Mouse (Mus musculus): ENCODE results near the gene Selenom. TPM values are rescaled to one million over a fixed set of nuclear protein-coding genes. Genes with fewer than 3 reads are reported as not detected.

The Selenom gene
- total and polyA plus RNA-seq, 3 experiments, result not detected

DNA sequence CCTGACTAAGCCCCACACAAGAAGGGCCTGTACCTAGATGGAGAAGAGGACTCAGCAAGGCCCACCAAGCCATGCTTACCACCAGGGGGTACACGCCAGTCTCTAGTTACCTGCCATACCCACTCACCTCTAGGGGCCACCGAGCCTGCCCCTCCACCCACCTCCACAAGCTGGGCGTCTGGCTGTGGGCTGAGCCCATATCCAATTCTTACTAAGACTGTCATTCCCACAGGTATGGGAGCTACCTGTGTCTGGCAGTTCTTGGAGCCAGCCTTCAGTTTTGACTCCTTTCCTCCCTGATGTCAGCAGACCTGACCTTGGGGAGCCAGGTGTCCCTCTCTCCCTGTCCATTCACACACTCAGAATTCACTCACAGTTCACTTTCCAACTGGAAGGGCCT, 23.2 kb downstream of the Selenom start:
- Histone ChIP-seq H3K36me3 (replicated peaks) (no peaks in the 10 kb centered on the region), H3K9me3 (replicated peaks) (no peaks in the 10 kb centered on the region), H3K4me3 (ENCODE audit: low read depth, low read length) (no peak overlapping the region), H3K4me1 (ENCODE audit: insufficient read depth, low read depth, low read length) (0 out of 2 replicates have a peak, but pooled peaks cover 2% of the 10 kb centered on the region), H3K27me3 (ENCODE audit: insufficient read depth, low read length) (peaks cover 10% of the 10 kb centered on the region; the same call in 1 of the 2 replicates)
- DNase-seq (ENCODE audit: low spot score) (no peak), ATAC-seq (ENCODE audit: extremely low read depth, insufficient number of reproducible peaks, low FRiP score, poor library complexity, severe bottlenecking) (no peak)
- TF ChIP-seq POLR2AphosphoS5 (IDR thresholded peaks at IDR 0.05; ENCODE audit: insufficient replicate concordance, low read depth, low read length), result no peak
- no peak for TF ChIP-seq TAL1 (conservative IDR thresholded peaks at IDR 0.05; ENCODE audit: low read depth, low read length)
- no peak for TF ChIP-seq GATA1 (IDR thresholded peaks at IDR 0.05; ENCODE audit: borderline replicate concordance, low read length)
- no peak for TF ChIP-seq GATA2 (IDR thresholded peaks at IDR 0.05; ENCODE audit: borderline replicate concordance, low read depth, low read length)
- no peak for TF ChIP-seq CTCF (IDR thresholded peaks at IDR 0.05; ENCODE audit: low read depth, low read length)

DNA sequence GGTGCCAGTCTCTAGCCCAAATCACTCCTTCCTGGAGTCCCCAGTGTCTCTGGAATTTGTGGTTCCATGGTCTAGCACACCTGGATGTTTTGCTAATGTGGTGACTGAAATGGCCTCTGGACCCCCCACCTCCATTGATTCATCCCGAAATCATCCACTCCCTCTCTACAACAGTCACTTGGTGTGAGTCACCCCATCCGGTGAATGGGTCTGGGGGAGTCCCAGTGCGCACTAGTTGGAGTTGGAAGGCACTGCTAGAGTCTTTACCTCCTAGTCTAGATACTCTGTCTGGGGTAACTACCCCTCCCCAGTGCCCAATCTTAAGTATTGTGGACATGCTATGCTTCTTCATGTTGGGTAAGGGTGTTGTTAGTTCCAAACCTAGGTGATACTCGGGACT, 23.9 kb downstream of the Selenom start:
- Histone ChIP-seq H3K36me3 (replicated peaks) (no peaks in the 10 kb centered on the region), H3K4me3 (ENCODE audit: low read depth, low read length) (no peak overlapping the region), H3K4me1 (ENCODE audit: insufficient read depth, low read depth, low read length) (0 out of 2 replicates have a peak, but pooled peaks cover 2% of the 10 kb centered on the region), H3K9me3 (replicated peaks) (no peaks in the 10 kb centered on the region), H3K27me3 (ENCODE audit: insufficient read depth, low read length) (peaks cover 10% of the 10 kb centered on the region; the same call in 1 of the 2 replicates)
- DNase-seq (ENCODE audit: low spot score) (no peak), ATAC-seq (ENCODE audit: extremely low read depth, insufficient number of reproducible peaks, low FRiP score, poor library complexity, severe bottlenecking) (no peak)
- no peak for TF ChIP-seq GATA1 (IDR thresholded peaks at IDR 0.05; ENCODE audit: borderline replicate concordance, low read length)
- TF ChIP-seq CTCF (IDR thresholded peaks at IDR 0.05; ENCODE audit: low read depth, low read length), result no peak
- no peak for TF ChIP-seq GATA2 (IDR thresholded peaks at IDR 0.05; ENCODE audit: borderline replicate concordance, low read depth, low read length)
- no peak for TF ChIP-seq POLR2AphosphoS5 (IDR thresholded peaks at IDR 0.05; ENCODE audit: insufficient replicate concordance, low read depth, low read length)
- TF ChIP-seq TAL1 (conservative IDR thresholded peaks at IDR 0.05; ENCODE audit: low read depth, low read length), result no peak

DNA sequence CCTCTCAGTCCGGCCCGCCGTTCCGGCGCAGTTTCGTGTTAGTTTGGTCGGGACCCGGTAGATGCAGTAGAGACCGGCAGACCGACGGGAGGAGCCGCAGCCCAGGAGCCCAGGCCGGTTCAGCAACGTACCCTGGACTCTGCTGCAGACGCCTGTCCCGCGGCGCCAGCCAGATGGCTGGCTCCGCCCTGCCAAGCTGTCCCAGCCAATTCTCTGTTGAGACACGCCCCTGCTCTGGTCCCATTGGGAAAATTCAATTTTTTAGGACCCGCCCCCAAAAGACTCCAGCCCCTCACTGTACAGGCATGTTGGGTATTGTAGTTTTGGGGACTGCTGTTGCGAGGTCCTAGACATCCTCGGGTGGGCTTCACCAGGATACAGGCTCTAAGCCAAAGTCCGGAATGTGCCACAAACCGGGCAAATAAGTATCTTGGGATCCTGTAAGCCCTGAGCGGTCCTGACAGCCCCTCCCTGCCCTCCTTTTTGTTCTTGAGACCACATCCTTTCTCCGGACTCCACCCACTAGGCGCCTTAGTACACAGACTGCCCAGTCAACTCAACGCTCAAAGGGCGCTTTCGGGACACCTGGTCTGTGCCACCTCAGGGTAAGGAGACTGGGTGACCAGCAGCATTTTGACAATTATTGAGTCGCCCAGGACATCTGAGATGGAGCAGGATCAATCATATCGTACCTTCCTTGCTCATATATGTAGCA, 24.8 kb downstream of the Selenom start:
- TF ChIP-seq GATA1 (IDR thresholded peaks at IDR 0.05; ENCODE audit: borderline replicate concordance, low read length), result no peak
- no peak for TF ChIP-seq GATA2 (IDR thresholded peaks at IDR 0.05; ENCODE audit: borderline replicate concordance, low read depth, low read length)
- no peak for TF ChIP-seq TAL1 (conservative IDR thresholded peaks at IDR 0.05; ENCODE audit: low read depth, low read length)
- no peak for TF ChIP-seq POLR2AphosphoS5 (IDR thresholded peaks at IDR 0.05; ENCODE audit: insufficient replicate concordance, low read depth, low read length)
- TF ChIP-seq CTCF (IDR thresholded peaks at IDR 0.05; ENCODE audit: low read depth, low read length), result no peak
- no peaks in the 10 kb centered on the region for H3K9me3 ChIP-seq (replicated peaks)
- 0 out of 2 replicates have a peak, but pooled peaks cover 2% of the 10 kb centered on the region for H3K4me1 ChIP-seq (ENCODE audit: insufficient read depth, low read depth, low read length)
- ATAC-seq (ENCODE audit: extremely low read depth, insufficient number of reproducible peaks, low FRiP score, poor library complexity, severe bottlenecking), result no peak
- H3K4me3 ChIP-seq (ENCODE audit: low read depth, low read length), result no peak overlapping the region
- no peaks in the 10 kb centered on the region for H3K36me3 ChIP-seq (replicated peaks)
- no peak for DNase-seq (ENCODE audit: low spot score)
- H3K27me3 ChIP-seq (ENCODE audit: insufficient read depth, low read length), result peaks cover 10% of the 10 kb centered on the region; the same call in 1 of the 2 replicates

DNA sequence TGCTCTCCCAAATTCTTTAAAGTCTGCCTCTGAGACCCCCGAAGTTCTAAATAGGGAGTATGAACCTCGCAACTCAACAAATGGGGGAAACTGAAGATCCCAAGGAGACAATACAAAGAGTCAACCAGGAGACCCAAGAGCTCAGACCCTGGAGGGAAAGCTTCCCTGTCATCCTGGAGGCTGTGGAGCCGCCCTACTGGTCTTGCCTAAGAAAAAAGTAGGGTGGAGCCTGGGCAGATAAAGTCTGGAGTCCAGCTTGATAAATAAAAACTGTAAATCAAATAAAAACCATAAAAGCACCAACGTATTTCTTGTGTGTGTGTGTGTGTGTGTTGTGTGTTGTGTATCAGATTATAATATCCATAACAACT, 25.3 kb downstream of the Selenom start:
- no peak for ATAC-seq (ENCODE audit: extremely low read depth, insufficient number of reproducible peaks, low FRiP score, poor library complexity, severe bottlenecking)
- 0 out of 2 replicates have a peak, but pooled peaks cover 2% of the 10 kb centered on the region for H3K4me1 ChIP-seq (ENCODE audit: insufficient read depth, low read depth, low read length)
- TF ChIP-seq GATA2 (IDR thresholded peaks at IDR 0.05; ENCODE audit: borderline replicate concordance, low read depth, low read length) (no peak), CTCF (IDR thresholded peaks at IDR 0.05; ENCODE audit: low read depth, low read length) (no peak), POLR2AphosphoS5 (IDR thresholded peaks at IDR 0.05; ENCODE audit: insufficient replicate concordance, low read depth, low read length) (no peak), TAL1 (conservative IDR thresholded peaks at IDR 0.05; ENCODE audit: low read depth, low read length) (no peak), GATA1 (IDR thresholded peaks at IDR 0.05; ENCODE audit: borderline replicate concordance, low read length) (no peak)
- H3K36me3 ChIP-seq (replicated peaks), result no peaks in the 10 kb centered on the region
- no peak overlapping the region for H3K4me3 ChIP-seq (ENCODE audit: low read depth, low read length)
- DNase-seq (ENCODE audit: low spot score), result no peak
- peaks cover 10% of the 10 kb centered on the region; the same call in 1 of the 2 replicates for H3K27me3 ChIP-seq (ENCODE audit: insufficient read depth, low read length)
- H3K9me3 ChIP-seq (replicated peaks), result peaks cover 3% of the 10 kb centered on the region; the same call in 1 of the 2 replicates

DNA sequence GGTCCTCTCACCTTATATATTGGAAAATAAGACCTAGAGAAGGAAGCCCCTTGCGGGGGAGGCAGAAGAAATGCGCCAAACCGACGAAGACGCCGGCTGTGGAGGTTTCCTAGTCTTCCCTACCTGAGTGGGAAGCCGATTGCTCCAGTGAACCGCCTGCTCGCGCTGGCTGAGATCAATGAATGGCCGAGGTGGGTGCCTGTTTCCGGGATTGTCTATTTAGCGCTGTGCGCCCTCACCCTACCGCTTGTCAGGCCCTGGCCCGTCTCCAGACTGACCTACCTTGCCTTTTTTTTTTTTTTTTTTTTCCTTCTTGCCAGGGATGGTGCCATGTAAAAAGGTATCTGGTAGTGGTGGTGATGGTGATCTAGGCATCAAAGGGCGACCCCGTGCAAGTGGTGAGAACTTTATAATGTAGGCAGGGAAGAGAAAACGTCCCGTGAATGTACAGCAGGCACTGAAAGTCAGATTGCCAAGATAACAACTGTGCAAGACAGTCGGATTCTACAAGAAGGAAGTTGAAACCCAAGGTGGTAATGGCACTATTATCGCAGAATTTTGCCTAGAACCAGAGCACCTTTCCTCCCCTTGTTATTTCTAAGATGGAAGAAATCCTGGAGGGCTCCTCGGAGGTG, 26.1 kb downstream of the Selenom start, which contains the start of gene Smtn:
Gene Smtn (minus strand): TSS at position 162 of the 635 bp plus-strand sequence.
- no peak within 1 kb of the TSS for H3K4me3 ChIP-seq (ENCODE audit: low read depth, low read length)
- H3K4me1 ChIP-seq (ENCODE audit: insufficient read depth, low read depth, low read length), result no peaks in the 10 kb centered on the region
- DNase-seq (ENCODE audit: low spot score), result no peak

DNA sequence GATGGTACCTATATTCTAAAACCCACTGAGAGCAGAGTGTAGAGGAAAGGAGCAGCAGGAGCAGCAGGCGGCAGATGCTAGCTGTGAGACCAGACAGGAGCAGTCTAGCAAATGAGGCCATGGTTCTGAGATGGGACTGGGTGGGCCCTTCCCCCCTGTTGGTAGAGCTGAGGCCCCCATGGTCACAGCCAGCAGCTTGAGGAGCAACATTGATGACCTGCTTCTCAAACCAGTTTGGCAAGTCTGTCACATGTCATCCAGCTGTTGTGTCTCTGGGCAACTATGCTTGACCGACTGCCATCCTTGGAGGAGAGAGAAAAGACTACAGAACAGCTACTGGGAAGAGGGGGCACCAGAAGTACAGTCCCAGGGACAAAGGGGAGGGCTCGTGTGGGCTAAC, 27.4 kb downstream of the Selenom start:
- no peaks in the 10 kb centered on the region; the same call in 1 of the 2 replicates for H3K27me3 ChIP-seq (ENCODE audit: insufficient read depth, low read length)
- ATAC-seq (ENCODE audit: extremely low read depth, insufficient number of reproducible peaks, low FRiP score, poor library complexity, severe bottlenecking) (no peak), DNase-seq (ENCODE audit: low spot score) (no peak)
- H3K9me3 ChIP-seq (replicated peaks), result peaks cover 3% of the 10 kb centered on the region; the same call in 1 of the 2 replicates
- H3K4me1 ChIP-seq (ENCODE audit: insufficient read depth, low read depth, low read length), result no peaks in the 10 kb centered on the region
- no peaks in the 10 kb centered on the region for H3K36me3 ChIP-seq (replicated peaks)
- no peak overlapping the region for H3K4me3 ChIP-seq (ENCODE audit: low read depth, low read length)
- no peak for TF ChIP-seq POLR2AphosphoS5 (IDR thresholded peaks at IDR 0.05; ENCODE audit: insufficient replicate concordance, low read depth, low read length)
- no peak for TF ChIP-seq CTCF (IDR thresholded peaks at IDR 0.05; ENCODE audit: low read depth, low read length)
- TF ChIP-seq GATA1 (IDR thresholded peaks at IDR 0.05; ENCODE audit: borderline replicate concordance, low read length), result no peak
- no peak for TF ChIP-seq GATA2 (IDR thresholded peaks at IDR 0.05; ENCODE audit: borderline replicate concordance, low read depth, low read length)

More for the DNA sequence above, 26.1 kb downstream of the Selenom start, which contains the start of gene Smtn:
- H3K36me3 ChIP-seq (replicated peaks), result no peaks in the 10 kb centered on the region
- peaks cover 3% of the 10 kb centered on the region; the same call in 1 of the 2 replicates for H3K9me3 ChIP-seq (replicated peaks)
- no peak for ATAC-seq (ENCODE audit: extremely low read depth, insufficient number of reproducible peaks, low FRiP score, poor library complexity, severe bottlenecking)
- TF ChIP-seq GATA2 (IDR thresholded peaks at IDR 0.05; ENCODE audit: borderline replicate concordance, low read depth, low read length), result no peak
- TF ChIP-seq CTCF (IDR thresholded peaks at IDR 0.05; ENCODE audit: low read depth, low read length), result no peak
- TF ChIP-seq TAL1 (conservative IDR thresholded peaks at IDR 0.05; ENCODE audit: low read depth, low read length), result no peak
- TF ChIP-seq GATA1 (IDR thresholded peaks at IDR 0.05; ENCODE audit: borderline replicate concordance, low read length), result no peak
- TF ChIP-seq POLR2AphosphoS5 (IDR thresholded peaks at IDR 0.05; ENCODE audit: insufficient replicate concordance, low read depth, low read length), result no peak
- H3K27me3 ChIP-seq (ENCODE audit: insufficient read depth, low read length), result peaks cover 8% of the 10 kb centered on the region; the same call in 1 of the 2 replicates
